Mouse (Mus musculus): ENCODE measurements at regions not wholly inside any gene's neighbourhood (a gene's known extent, or its start where the extent isn't known, plus 50 kb on each side); places are given as distances from the start of the nearest gene placed in this dataset.

GRCm38 (mm10) chr3:131865106-131865505, 220.0 kb upstream of the Dkk2 start:
- TF ChIP-seq CTCF (IDR thresholded peaks at IDR 0.05; ENCODE audit: insufficient read depth, low read length) (no peak), POLR2A (IDR thresholded peaks at IDR 0.05; ENCODE audit: borderline replicate concordance, extremely low read depth, low read depth, low read length) (no peak)
